Mouse (Mus musculus): ENCODE data around the gene Pitpnc1.

Gene Pitpnc1

GRCm38 (mm10) chr11:107437723-107438122 lies 32.8 kb downstream of the Pitpnc1 start:
- DNase-seq: no peak

GRCm38 (mm10) chr11:107435776-107436449 lies 34.6 kb downstream of the Pitpnc1 start:
- no peak for DNase-seq

- DNase-seq: no peak
These were observed 39.1 kb downstream of the Pitpnc1 start for GRCm38 (mm10) chr11:107431197-107431965.

- no peak for DNase-seq
These were observed 42.5 kb downstream of the Pitpnc1 start for GRCm38 (mm10) chr11:107428011-107428410.

- DNase-seq: no peak
These were observed 46.3 kb downstream of the Pitpnc1 start for GRCm38 (mm10) chr11:107424176-107424575.

GRCm38 (mm10) chr11:107422356-107422754 lies 48.1 kb downstream of the Pitpnc1 start:
- no peak for DNase-seq

- DNase-seq: no peak
These were observed 48.6 kb downstream of the Pitpnc1 start for GRCm38 (mm10) chr11:107421751-107422355.

- DNase-seq: no peak
These were observed 50.6 kb downstream of the Pitpnc1 start for GRCm38 (mm10) chr11:107419925-107420324.

GRCm38 (mm10) chr11:107417041-107417583 lies 53.4 kb downstream of the Pitpnc1 start:
- peak; percentile 80 to 84 for DNase-seq

- DNase-seq: no peak
These were observed 54.0 kb downstream of the Pitpnc1 start for GRCm38 (mm10) chr11:107416561-107416926.

- DNase-seq: peak in 1 of 2 experiments; percentile 14
These were observed 54.5 kb downstream of the Pitpnc1 start for GRCm38 (mm10) chr11:107415901-107416560.

- DNase-seq: no peak
These were observed 55.3 kb downstream of the Pitpnc1 start for GRCm38 (mm10) chr11:107414996-107415747.

- DNase-seq: peak; percentile 73 to 79
These were observed 57.2 kb downstream of the Pitpnc1 start for GRCm38 (mm10) chr11:107413251-107413655.

- no peak for DNase-seq
These were observed 58.4 kb downstream of the Pitpnc1 start for GRCm38 (mm10) chr11:107412128-107412527.

- no peak for DNase-seq
These were observed 58.9 kb downstream of the Pitpnc1 start for GRCm38 (mm10) chr11:107411576-107411975.

- DNase-seq: no peak
These were observed 59.7 kb downstream of the Pitpnc1 start for GRCm38 (mm10) chr11:107410804-107411203.

- no peak for DNase-seq
These were observed 60.3 kb downstream of the Pitpnc1 start for GRCm38 (mm10) chr11:107410090-107410732.

GRCm38 (mm10) chr11:107408886-107409285 lies 61.6 kb downstream of the Pitpnc1 start:
- no peak for DNase-seq

- no peak for DNase-seq
These were observed 62.8 kb downstream of the Pitpnc1 start for GRCm38 (mm10) chr11:107407698-107408097.

- DNase-seq: no peak
These were observed 64.7 kb downstream of the Pitpnc1 start for GRCm38 (mm10) chr11:107405606-107406333.

- no peak for DNase-seq
These were observed 67.2 kb downstream of the Pitpnc1 start for GRCm38 (mm10) chr11:107403309-107403708.

All from thymus, postnatal 36 days (tissue).